Mouse (Mus musculus): ENCODE data around the gene Fam122c. TPM values are rescaled to one million over a fixed set of nuclear protein-coding genes. Genes with fewer than 3 reads are reported as not detected.

Gene Fam122c
- polyA plus RNA-seq, 1 experiment from 2014 or later, result not detected

GRCm38 (mm10) chrX:53370366-53370740, 97.1 kb downstream of the Fam122c start, which contains the start of gene Mospd1:
Gene Mospd1 (minus strand): TSS chrX:53370502.
- Histone ChIP-seq H3K36me3 (no peaks in the 10 kb centered on the region), H3K27me3 (no peaks in the 10 kb centered on the region), H3K27ac (replicated peaks) (peak within 1 kb of the TSS; percentile 83), H3K9ac (peak within 1 kb of the TSS; percentile 55), H3K4me1 (no peaks in the 10 kb centered on the region), H3K9me3 (replicated peaks) (no peaks in the 10 kb centered on the region), H3K4me2 (replicated peaks) (peak within 1 kb of the TSS; percentile 54), H3K4me3 (replicated peaks) (peak within 1 kb of the TSS; percentile 61)
- peak; percentile 96 for ATAC-seq (ENCODE audit: insufficient number of reproducible peaks, low FRiP score, low TSS enrichment, low read depth)
- WGBS, result 23% methylated on average over 14 of the region's 15 CpGs

Other genes with a start within 250 kb of the Fam122c start
- gene Plac1, start 33.3 kb upstream of the Fam122c start, polyA plus RNA-seq (2015; fragmentation: Nextera tagmentation; extraction: Ambion mirVana), result 8.6 and 9.5 TPM in 2 replicates
- gene Fam122b, start 3.6 kb upstream of the Fam122c start, polyA plus RNA-seq (2015; fragmentation: Nextera tagmentation; extraction: Ambion mirVana), result 12.1 and 12.9 TPM in 2 replicates
- gene Mospd1, start 97.1 kb downstream of the Fam122c start, polyA plus RNA-seq (2015; fragmentation: Nextera tagmentation; extraction: Ambion mirVana), result 53.0 and 60.4 TPM in 2 replicates
- gene Etd, start 161.5 kb downstream of the Fam122c start, polyA plus RNA-seq (2015; fragmentation: Nextera tagmentation; extraction: Ambion mirVana), result not detected in 2 replicates